Mouse (Mus musculus) forelimb bud, embryonic 11.5 days (tissue): Measurements from ENCODE around the gene Catip.

Experiments
- DNase-seq: peaks from one replicate; pipeline ENCODE4 v3.0.0-alpha.2; 2012; ENCODE audit warnings: low read depth, low spot score

Gene Catip

DNA sequence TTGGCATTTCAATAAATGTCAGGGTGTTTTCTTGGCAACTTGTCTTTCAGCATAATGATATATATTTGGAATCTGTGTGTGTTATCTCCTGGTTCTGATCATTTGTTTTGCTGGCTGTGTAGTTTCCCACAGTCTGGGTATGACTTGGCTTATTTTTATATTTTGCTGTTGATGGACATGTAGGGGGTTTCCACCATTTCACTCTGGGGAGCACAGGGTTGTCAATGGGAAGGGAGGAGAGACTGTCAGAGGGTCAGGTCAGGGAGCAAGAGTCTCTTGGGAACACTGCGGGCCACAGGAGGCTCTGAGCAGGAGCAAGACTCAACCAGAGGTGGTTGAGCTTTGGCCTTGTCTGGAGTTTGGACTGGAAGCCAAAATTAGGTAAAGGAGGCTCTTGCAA is 19.6 kb upstream of the Catip start:
- no peak for DNase-seq

DNA sequence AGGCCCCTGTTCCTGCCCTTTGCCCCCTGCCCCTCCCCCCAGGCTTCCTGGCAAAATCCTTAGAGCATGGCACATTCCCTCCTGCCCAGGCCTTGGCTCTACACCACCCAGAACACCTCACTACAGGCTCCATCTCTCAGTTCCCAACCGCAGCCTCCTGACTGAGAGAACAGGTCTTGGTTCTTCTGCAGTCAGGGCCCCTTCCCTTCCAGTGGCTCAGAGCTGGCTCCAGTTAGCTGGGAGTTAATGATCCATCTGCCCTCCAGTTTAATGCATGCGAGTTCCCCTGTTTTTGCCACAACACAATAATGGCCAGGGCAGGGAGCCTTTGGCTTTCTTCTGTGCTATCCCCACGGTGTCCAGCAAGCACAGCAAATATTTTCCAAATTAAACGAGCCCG is 18.7 kb upstream of the Catip start:
- DNase-seq: no peak

DNA sequence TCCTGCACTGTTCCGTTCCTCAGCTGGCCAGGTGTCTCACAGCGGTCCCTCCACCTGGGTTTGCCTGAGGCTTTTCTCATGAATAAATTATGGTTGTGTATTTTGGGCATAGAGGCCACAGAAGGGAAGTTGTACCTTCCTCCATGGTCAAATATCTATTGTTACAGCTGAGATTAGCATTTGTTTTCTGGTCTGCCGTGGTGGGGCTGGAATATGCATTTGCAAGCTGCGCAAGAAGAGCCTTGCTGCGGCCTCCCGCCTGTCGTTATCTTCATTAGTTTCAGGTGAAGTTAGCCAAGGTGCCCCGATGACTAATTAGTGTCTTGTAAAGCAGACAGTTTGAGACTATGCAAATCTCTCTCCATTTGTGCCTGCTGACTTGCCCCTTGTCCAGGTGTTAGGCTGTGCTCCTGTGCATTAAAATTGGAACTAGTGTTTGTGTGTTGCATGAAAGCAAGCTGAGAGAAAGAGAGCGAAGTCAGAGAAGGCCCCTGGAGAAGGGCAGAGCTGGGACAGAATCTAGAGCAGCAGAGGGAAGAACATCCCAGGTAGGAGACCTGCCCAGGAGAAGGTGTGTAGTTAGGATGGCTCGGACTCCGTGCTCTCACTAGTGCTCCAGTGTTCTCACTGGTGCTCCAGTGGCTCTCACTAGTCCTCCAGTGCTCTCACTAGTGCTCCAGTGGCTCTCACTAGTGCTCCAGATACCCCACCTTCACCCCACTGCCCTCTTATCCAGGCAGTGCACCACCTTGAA is 17.6 kb upstream of the Catip start:
- no peak for DNase-seq

DNA sequence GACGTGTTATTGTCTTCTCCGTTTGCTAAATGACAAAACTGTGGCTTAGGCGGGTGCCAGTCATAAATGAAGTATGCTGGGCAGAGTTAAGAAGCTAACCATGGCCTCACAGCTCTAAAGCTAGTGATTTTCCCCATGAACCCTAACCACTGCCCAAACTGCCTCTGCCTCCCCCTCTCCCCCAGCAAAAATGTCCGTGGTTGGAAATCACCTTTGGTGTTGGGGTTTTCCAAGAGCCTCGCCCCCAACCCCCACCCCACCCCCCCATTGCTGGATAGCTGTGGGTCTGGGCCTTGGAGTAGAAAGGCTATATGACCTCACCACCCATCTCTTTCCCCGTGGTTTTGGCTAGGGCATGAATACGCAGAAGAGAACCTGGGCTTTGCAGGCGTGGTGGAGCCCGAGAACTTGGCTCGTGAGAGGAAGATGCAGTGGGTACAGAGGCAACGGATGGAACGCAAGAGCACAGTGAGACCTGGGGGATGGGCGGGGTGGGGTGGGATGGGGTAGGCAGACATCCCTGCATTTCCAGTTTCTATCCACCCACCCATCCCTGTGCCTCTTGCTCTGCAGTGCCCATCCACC is 10.6 kb upstream of the Catip start:
- DNase-seq: no peak

DNA sequence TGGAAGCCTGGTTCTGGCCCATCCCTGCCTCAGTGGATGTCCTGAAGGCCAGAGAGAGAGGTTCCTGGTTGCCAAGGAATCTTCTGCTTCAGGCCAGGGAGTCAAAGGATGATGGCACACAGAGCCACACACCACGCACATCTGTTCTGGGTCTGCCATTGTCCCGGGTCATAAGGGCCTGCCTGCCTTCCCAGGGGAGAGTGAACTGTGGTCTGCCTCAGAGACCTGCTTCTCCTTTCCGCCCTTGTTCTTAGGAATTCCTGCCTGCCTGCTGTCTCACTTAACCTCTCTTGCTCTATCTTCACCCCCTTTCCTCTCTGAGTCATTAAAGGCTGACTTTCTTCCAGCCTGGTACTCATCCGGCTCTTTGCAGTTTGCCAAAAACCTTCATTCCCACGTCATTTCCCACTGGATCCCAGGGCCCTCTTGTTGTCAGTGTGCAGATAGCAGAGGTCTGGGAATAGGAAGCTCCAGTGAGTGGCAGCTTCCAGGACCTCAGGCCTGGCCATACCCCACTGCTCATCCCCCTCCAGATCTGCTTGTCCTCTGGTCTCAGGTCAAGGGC is 9.3 kb upstream of the Catip start:
- no peak for DNase-seq

DNA sequence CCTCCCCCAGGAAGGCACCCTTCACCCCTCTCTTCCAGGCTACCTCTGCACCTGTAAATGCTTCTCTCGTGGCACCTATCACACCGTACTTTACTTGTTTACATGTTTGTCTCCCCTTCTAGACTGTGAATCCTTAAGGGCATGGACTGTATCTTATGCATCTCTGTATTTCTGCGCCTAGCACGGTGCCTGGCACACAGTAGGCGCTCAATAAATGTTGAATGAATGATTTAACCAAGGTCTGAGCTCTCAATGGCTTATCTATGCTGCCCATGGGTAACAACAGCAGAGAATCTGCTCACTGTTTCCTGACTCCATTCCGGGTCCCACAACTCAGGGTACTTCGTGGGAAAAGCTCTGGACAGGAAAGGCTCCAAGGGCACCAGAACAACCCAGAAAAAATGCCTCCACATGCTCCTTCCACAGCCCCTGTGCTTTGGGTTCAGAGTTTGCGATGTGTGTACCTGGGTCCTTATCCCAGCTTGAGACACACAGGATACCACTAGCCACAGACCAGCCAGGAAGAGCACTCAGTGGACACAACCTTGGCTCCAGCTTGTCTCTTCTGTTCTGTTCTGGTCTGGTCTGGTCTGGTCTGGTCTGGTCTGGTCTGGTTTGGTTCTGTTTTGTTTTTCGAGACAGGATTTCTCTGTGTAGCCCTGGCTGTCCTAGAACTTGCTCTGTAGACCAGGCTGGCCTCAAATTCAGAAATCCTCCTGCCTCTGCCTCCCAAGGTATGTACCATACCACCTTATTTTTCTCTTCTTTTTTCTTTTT is 8.3 kb upstream of the Catip start:
- no peak for DNase-seq

DNA sequence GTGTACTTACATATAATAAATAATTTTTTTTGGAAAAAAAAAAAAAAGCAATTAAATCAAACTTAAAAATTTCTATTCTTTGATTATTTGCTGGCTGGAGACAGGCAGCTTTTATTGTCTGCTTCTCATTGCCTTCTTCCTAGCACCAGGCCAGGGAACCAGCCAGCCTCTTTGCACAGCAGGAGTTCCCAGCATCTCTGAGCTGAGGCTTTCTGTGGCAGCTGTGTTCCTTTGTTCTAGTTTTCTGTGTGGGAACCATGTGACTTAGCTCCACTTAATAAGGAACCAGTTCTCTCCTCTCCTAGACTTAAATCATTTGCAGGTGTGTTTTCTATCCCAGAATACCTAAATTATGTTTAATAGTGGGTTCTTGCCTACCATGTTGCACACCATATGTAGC is 4.4 kb upstream of the Catip start:
- peak; percentile 38 for DNase-seq

DNA sequence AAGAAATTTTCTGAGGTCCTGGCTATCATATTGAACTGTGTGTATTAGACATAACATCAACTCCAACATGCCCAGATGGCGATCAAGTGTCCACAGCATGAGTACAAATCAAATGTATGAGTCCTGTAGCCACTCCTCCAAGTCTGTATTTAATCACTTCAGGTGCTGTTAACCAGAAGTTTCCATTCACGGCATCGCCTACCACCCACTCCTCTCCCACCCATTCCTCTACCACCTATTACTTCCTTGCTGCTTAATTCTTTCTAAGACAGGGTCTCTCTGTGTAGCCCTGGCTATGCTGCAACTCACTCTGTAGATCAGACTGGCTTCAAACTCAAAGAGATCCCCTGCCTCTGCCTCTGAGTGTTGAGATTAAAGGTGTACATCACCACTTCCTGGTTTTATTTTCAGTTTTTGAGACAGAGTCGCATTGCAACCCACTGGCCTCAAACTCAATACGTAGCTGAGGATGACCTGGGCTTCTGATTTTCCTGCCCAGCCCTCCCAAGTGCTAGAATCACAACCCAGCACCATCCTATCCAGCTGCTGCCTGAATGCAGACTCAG is 1.9 kb upstream of the Catip start:
- DNase-seq: no peak

DNA sequence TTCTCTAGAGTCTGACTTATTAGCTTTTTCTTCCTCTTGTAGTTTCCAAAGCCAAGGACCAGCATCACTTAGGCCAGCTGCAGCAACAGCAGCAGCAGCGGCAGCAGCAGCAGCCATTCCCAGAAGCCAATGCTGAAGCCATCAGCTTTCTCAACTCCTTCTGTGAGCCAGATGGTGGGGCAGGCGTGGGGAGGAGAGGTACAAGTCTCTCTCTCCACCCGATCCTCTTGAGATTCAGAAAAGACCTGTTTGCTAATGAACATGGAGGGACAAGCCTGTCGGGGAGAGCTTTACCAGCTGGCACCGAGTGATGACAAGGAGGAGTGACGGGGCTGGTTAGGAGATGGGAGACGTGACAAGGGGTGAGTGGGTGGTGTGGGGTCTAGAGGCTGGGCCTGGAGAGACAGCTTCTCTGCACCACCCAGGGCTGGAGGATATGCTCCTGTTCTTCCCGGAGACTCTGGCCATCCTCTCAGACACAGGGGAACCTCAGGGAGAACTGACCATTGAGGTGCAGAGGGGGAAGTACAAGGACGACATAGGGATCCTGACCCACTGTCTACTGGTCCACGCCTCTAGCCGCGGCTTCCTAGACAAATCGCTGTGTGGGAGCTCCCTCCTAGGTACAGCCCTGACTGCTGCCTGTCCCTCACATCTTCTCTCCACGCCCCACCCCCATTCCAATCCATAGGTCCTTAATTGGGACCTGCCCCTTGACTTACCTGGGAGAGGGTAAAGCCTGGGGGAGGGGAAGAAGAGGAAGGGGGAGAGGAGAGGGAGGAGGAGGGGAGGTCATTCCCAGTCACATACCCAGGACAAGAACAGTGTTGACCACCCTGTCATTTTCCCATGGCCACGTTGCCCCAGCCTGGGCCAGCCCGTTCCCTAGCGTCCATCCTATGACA is 669 bp downstream of the Catip start:
- no peak for DNase-seq

DNA sequence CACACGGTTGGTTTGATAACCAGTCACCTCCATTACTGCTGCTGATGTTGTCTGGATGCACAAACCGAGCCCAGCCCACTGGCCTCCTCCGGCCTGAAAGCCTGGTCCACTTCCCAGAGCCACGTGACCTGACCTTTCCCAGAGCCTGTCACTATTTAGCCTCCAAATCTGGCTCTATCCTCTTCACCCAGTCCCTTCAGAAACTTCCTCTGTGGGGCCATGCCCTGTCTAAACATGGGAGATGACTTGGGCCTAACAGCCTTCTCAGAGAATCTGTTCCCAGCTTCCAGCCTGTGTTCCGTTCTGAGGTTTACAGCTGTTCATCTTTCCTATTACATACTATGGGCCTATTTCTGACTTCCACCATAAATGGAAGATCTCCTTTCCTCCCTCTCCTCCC is 1.5 kb downstream of the Catip start:
- DNase-seq: no peak

DNA sequence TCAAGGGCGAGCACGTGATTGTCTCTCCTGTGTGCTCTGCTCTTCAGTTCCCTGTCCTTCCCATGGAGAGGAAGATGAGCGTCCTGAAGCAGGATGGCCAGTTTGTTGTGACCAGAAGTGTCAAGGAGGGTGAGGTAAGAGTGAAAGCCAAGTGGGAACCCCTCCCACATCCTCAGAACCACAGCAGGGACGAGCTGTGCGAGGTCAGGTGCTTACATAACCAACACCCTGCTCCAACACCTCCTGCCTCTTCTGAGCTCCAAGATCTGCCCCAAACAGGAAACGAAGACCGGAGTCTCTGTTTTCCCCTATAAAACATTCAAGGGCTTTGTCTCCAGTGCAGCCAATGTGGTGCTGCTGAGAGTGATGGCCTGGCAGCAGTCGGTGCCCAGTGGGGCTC is 2.4 kb downstream of the Catip start:
- no peak for DNase-seq

DNA sequence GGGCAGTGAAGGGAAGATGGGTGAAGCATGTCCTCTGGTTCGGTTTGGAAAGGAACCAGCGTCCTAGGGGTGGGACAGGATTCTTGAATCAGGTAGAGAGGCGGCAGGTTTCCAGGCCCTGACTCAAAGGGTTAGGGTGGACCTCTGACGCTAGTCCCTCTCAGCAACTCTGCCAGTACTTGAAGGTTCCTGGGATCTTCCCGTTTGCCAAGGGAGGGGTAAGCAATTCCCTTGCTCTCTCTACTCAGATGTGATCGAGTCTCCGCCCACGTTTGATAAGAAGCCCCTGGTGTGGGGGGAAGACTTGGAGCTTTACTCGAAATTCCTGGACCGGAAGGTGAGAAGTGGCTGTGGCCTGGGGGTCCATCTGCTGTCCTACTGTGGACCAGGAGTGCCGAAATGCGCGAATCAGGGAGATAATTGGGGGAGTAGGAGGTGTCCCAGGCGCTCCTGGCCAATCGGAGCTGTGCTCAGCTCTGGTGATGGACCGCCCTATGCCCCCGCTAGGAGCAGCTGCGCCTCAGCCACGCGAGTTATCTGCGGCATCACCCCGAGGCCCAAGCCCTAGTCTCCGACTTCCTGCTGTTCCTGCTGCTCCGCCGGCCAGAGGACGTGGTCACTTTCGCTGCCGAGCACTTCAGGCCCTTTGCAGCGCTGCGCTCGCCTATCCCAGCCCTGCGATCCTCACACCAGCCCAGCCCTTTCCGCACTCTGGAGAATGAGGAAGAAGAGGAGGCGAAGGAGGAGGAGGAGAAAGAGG is 6.2 kb downstream of the Catip start:
- no peak for DNase-seq

DNA sequence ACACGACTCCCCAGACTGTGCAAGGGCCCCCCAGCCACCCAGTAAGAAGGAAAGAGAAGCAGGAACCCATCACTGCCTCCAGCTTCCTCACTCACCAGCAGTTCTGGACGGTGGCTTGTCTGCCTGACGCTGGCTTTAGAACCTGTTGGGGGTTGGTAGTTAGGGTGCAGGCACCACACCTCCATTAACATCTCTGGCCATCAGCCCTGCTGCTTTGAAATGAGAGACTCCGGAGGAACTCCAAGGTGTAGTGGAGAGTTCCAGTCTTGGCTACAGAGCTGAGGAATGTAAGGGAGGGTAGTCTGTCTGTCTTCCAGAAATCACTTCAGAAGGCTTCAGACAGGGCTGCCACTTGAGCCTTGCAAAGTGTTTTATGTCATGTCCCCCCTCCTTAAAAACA is 8.1 kb downstream of the Catip start:
- no peak for DNase-seq

DNA sequence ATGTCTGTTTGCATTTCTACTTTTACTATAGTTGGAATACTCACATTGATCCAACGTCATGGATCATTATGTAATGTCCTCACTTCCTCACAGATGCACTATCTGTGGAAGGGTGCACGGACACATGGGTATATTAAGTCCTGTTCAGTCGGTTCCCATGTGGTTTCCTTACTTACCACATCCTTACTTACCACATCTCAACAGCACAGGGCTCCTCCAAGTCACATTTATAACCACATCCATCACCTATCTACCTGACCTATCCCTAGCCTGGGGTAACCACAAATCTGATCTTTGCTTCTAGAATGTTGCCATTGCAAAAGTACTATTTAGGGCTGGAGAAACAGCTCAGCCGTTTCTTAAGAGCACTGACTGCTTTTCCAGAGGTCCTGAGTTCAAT is 11.5 kb downstream of the Catip start:
- DNase-seq: no peak

DNA sequence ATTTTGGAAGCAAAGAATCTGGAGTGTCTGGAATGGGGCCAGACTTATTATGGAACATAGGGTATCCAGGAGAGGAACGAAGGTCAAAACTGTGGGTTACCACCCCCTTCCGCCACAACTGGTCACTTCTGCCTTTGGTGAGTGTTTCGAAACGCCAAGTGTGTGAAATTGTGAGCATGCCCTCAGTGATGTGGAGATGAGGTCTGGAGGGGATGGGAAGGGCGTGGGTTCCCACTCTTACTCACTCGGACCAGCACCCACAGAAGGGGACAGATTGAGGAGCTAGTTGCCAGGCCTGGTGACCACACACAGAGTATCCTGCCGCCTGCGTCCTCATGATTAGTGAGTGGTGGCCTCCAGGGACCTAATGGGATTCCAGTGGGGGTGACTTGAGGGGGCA is 13.1 kb downstream of the Catip start, which contains the start of gene Slc11a1:
Gene Slc11a1 (plus strand): TSS at position 216 of the 400 bp plus-strand sequence.
- DNase-seq: no peak

DNA sequence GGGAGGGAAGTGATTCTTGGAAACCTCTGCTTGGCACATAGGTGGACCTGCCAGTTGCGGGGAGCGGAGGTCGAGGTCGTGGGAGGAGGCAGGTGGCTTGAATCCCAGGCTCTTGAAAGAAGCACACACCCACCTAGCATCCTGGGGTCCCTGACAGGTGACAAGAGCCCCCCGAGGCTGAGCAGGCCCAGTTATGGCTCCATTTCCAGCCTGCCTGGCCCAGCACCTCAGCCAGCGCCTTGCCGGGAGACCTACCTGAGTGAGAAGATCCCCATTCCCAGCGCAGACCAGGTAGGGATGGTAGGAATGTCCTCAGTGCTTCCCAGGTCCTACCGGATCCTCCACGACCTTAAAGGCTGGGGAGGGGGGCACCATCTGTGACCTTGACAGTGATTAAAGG is 13.7 kb downstream of the Catip start:
- no peak for DNase-seq

DNA sequence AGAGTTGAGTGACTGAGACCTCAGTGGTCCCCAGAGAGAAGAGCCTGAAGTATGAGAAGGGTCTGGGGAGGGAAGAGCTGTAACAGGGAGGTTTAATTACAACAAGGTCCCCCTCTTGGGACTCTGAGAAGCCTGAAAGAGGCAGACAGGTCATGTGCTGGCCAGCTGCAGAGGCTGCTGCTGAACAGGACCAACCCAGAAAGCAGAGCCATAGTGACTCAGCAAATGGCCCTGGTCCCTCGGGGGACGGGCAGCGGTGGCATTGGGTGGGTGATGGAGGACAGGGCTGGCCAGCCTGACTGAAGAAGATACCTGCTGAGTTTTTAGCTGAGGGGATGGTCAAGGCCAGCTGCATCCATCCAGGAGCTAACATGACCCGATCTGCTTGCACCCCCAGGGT is 14.5 kb downstream of the Catip start:
- no peak for DNase-seq

DNA sequence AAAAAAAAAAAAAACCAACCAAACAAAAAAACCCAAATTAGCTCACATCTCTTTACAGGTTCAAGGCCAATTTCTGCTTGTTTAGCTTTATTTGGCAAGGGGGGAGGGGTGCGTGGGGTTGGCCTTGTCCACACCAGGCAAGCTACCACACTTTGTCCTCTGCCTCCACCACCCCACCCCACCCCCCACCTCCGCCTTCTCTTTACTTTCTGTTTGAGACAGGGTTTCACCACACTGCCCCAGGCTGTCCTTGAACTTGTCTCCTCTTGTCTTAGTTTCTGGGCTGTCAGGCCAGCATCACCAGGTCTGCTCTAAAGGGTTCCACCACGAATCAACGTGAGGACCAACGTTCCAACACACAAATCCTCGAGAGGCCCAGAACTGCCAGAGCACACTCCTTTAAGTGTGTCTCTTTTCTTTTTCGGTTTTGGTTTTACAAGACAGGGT is 17.2 kb downstream of the Catip start:
- DNase-seq: no peak

DNA sequence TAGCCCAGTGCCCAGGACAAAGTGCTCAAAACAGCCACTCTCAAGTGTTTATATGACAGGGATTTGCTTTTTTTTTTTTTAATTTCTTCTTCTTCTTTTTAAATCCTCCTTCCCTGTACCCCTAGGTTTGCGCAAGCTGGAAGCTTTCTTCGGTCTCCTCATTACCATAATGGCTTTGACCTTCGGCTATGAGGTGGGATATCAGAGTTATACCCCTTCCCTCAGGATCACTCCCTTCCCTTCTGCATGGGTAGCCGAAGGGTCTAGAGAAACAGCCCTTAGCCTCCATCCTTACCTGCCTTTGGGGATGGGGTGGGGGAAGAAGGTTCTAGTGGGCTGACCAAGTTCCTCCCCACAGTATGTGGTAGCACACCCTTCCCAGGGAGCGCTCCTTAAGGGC is 18.6 kb downstream of the Catip start:
- no peak for DNase-seq

DNA sequence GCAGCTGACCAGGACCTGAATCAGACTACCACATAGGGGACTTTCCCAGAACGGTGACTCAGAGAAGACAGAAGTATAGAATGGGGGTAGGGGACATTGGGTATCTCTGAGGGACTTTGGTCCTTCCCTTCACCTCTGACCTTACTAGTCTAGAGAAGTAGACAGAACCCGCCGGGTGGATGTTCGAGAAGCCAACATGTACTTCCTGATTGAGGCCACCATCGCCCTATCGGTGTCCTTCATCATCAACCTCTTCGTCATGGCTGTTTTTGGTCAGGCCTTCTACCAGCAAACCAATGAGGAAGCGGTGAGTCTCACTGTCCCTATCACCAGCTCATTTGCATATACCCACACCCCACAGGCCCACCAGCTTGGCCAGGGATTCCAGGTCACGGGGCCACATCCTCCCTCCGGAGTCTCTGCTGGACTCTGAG is 19.7 kb downstream of the Catip start:
- no peak for DNase-seq
